Mouse (Mus musculus) testis, adult 2 months (tissue): ENCODE measurements around the gene Stx16. TPM values are rescaled to one million over a fixed set of nuclear protein-coding genes. Genes with fewer than 3 reads are reported as not detected.

ENCODE experiments used
- H3K27ac ChIP-seq: fragments of 200-500 bp; 2 replicates; pipeline ENCODE4 v1.5.1; 2012; ENCODE audit warnings: low read depth, low read length; ENCODE audit not compliant: control insufficient read depth, insufficient read depth
- H3K27me3 ChIP-seq: fragments of 200-500 bp; 2 replicates; pipeline ENCODE4 v1.6.1; 2012; ENCODE audit warnings: mild to moderate bottlenecking, low read length, moderate library complexity; ENCODE audit not compliant: control insufficient read depth, insufficient read depth
- H3K36me3 ChIP-seq: fragments of 200-500 bp; 2 replicates; pipeline ENCODE4 v1.6.1; 2012; ENCODE audit warnings: mild to moderate bottlenecking, low read length; ENCODE audit not compliant: control insufficient read depth, insufficient read depth
- H3K4me1 ChIP-seq: fragments of 200-500 bp; 2 replicates; pipeline ENCODE4 v1.6.1; 2012; ENCODE audit warnings: low read length; ENCODE audit not compliant: control insufficient read depth, insufficient read depth
- H3K4me3 ChIP-seq: fragments of 200-500 bp; 2 replicates; pipeline ENCODE4 v1.5.1; 2012; ENCODE audit warnings: low read depth, mild to moderate bottlenecking, low read length, moderate library complexity, mixed read lengths; ENCODE audit not compliant: control insufficient read depth
- CTCF ChIP-seq: fragments of 200-500 bp; IDR thresholded peaks from 2 replicates; pipeline ENCODE4 v1.5.1; 2012; ENCODE audit warnings: low read depth, mild to moderate bottlenecking, inconsistent platforms, low read length, moderate library complexity; ENCODE audit not compliant: control insufficient read depth, insufficient read depth, insufficient replicate concordance
- POLR2A ChIP-seq: fragments of 200-500 bp; IDR thresholded peaks from 2 replicates; pipeline ENCODE4 v1.6.1; 2012; ENCODE audit warnings: low read depth, mild to moderate bottlenecking, inconsistent platforms, low read length, moderate library complexity; ENCODE audit not compliant: control insufficient read depth
- polyA plus RNA-seq: library from polyadenylated mRNA; depleted of rRNA; stranded (reverse); fragments of >200 nt; gene quantifications from 2 replicates; pipeline ENCODE4 v1.2.3, GENCODE M21; 2012

The Stx16 gene
- polyA plus RNA-seq, 1 experiment, result 26.4 TPM

GRCm38 (mm10) chr2:174077776-174078338 lies 1.7 kb downstream of the Stx16 start:
- TF ChIP-seq CTCF (no peak), POLR2A (no peak)
- no peak overlapping the region for H3K4me3 ChIP-seq
- no peaks in the 10 kb centered on the region for H3K27me3 ChIP-seq
- no peaks in the 10 kb centered on the region for H3K36me3 ChIP-seq
- H3K4me1 ChIP-seq, result peaks cover 14% of the 10 kb centered on the region
- H3K27ac ChIP-seq, result no peak overlapping the region

- H3K36me3 ChIP-seq, result no peaks in the 10 kb centered on the region
- H3K27me3 ChIP-seq, result no peaks in the 10 kb centered on the region
- H3K4me3 ChIP-seq, result no peak overlapping the region
- H3K27ac ChIP-seq, result no peak overlapping the region
- H3K4me1 ChIP-seq, result peaks cover 4% of the 10 kb centered on the region
- no peak for TF ChIP-seq CTCF
- TF ChIP-seq POLR2A, result no peak
Measured at GRCm38 (mm10) chr2:174081833-174082232, 5.7 kb downstream of the Stx16 start.

- Histone ChIP-seq H3K4me3 (no peak overlapping the region), H3K4me1 (no peaks in the 10 kb centered on the region; the same call in 1 of the 2 replicates), H3K27me3 (no peaks in the 10 kb centered on the region), H3K27ac (no peak overlapping the region), H3K36me3 (no peaks in the 10 kb centered on the region)
- no peak for TF ChIP-seq POLR2A
- no peak for TF ChIP-seq CTCF
Measured at GRCm38 (mm10) chr2:174082380-174082918, 6.3 kb downstream of the Stx16 start.

- no peaks in the 10 kb centered on the region for H3K4me1 ChIP-seq
- H3K27me3 ChIP-seq, result no peaks in the 10 kb centered on the region
- H3K27ac ChIP-seq, result no peak overlapping the region
- no peak for TF ChIP-seq CTCF
- TF ChIP-seq POLR2A, result no peak
- H3K36me3 ChIP-seq, result peaks cover 6% of the 10 kb centered on the region
- H3K4me3 ChIP-seq, result no peak overlapping the region
Measured at GRCm38 (mm10) chr2:174095086-174095485, 19.0 kb downstream of the Stx16 start.

GRCm38 (mm10) chr2:174102399-174102798 lies 26.3 kb downstream of the Stx16 start:
- Histone ChIP-seq H3K4me1 (no peaks in the 10 kb centered on the region), H3K27ac (no peak overlapping the region), H3K27me3 (no peaks in the 10 kb centered on the region), H3K4me3 (no peak overlapping the region), H3K36me3 (no peaks in the 10 kb centered on the region)
- TF ChIP-seq POLR2A, result no peak
- no peak for TF ChIP-seq CTCF

- no peak for TF ChIP-seq CTCF
- no peak for TF ChIP-seq POLR2A
- no peaks in the 10 kb centered on the region for H3K4me1 ChIP-seq
Measured at GRCm38 (mm10) chr2:174103527-174103926, 27.4 kb downstream of the Stx16 start.

GRCm38 (mm10) chr2:174107375-174107774 lies 31.3 kb downstream of the Stx16 start:
- Histone ChIP-seq H3K27me3 (no peaks in the 10 kb centered on the region), H3K4me1 (peaks cover 16% of the 10 kb centered on the region), H3K4me3 (no peak overlapping the region), H3K27ac (no peak overlapping the region), H3K36me3 (no peaks in the 10 kb centered on the region)
- TF ChIP-seq POLR2A (no peak), CTCF (no peak)

More at GRCm38 (mm10) chr2:174103527-174103926, 27.4 kb downstream of the Stx16 start:
- H3K27me3 ChIP-seq, result no peaks in the 10 kb centered on the region
- no peak overlapping the region for H3K4me3 ChIP-seq
- H3K27ac ChIP-seq, result no peak overlapping the region
- H3K36me3 ChIP-seq, result no peaks in the 10 kb centered on the region
